Mouse (Mus musculus): ENCODE measurements at regions not wholly inside any gene's neighbourhood (a gene's known extent, or its start where the extent isn't known, plus 50 kb on each side); places are given as distances from the start of the nearest gene placed in this dataset.

DNA sequence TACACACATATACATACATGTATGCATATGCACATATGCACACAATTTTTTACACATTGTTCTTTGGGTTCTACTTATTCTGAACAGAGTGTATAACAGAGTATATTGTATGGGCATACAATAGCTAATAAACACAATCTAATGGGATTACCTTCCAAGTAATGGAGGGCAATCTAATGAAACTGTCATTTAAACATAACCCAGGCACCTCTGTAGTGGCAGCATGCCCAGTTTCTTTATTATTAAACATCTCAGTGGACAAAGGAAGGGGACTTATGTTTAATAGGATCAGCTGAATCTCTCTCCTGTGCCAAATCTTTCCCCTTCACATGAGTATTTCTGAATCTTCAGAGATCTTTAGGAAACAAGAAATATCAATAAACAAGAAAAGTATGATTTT lies 122.1 kb upstream of the Depdc1a start:
- dilution Hi-C loops (cut with MboI; ENCODE audit: extremely low pct_ligation_motif_present, extremely low pct_unique_long_range_greater_than_20kb, low sequenced_read_pairs) = no loop called here
- Histone ChIP-seq H3K9ac (ENCODE audit: insufficient read depth, low read depth) (no peak overlapping the region), H3K4me3 (replicated peaks in 1 of 3; ENCODE audit: low read depth in 2 of 3, low read length in 2 of 3, poor library complexity in 1 of 3) (no peak overlapping the region), H3K9me3 (replicated peaks; ENCODE audit: low read length) (no peaks in the 10 kb centered on the region), H3K4me1 (ENCODE audit: control insufficient read depth in 1 of 2, insufficient read depth in 2 of 2) (no peaks in the 10 kb centered on the region), H3K4me2 (ENCODE audit: insufficient read depth, low read depth, poor library complexity, severe bottlenecking) (no peak overlapping the region), H3K27ac (ENCODE audit: insufficient read depth, low read depth) (no peak overlapping the region), H3K27me3 (replicated peaks) (no peaks in the 10 kb centered on the region), H3K79me2 (replicated peaks; ENCODE audit: control insufficient read depth, extremely low read depth, insufficient read depth, poor library complexity, severe bottlenecking) (no peaks in the 10 kb centered on the region), H3K36me3 (replicated peaks in 1 of 2; ENCODE audit: control insufficient read depth in 1 of 2, insufficient read depth in 1 of 2, low read length in 1 of 2) (no peaks in the 10 kb centered on the region)
- no peak for TF ChIP-seq JUND (conservative IDR thresholded peaks at IDR 0.05; ENCODE audit: low read depth, low read length)
- no peak for TF ChIP-seq SIN3A (IDR thresholded peaks at IDR 0.05; ENCODE audit: low read length)
- no peak for TF ChIP-seq MYC (IDR thresholded peaks at IDR 0.05; ENCODE audit: low read depth, low read length)
- no peak for TF ChIP-seq MAX (IDR thresholded peaks at IDR 0.05; ENCODE audit: low read length)
- no peak for TF ChIP-seq MEF2A (IDR thresholded peaks at IDR 0.05; ENCODE audit: borderline replicate concordance, low read depth, low read length)
- TF ChIP-seq HCFC1 (IDR thresholded peaks at IDR 0.05; ENCODE audit: low read depth, low read length) = no peak
- no peak for TF ChIP-seq RCOR1 (conservative IDR thresholded peaks at IDR 0.05; ENCODE audit: low read depth, low read length)
- no peak for TF ChIP-seq USF1 (IDR thresholded peaks at IDR 0.05; ENCODE audit: low read depth, low read length)
- in situ Hi-C loops (cut with MboI; ENCODE audit: low pct_ligation_motif_present, low pct_unique_long_range_greater_than_20kb, low sequenced_read_pairs) = no loop called here
- no peak for DNase-seq (ENCODE audit: extremely low read depth)

All from CH12.LX (cell line).